Mouse (Mus musculus): ENCODE measurements at regions not wholly inside any gene's neighbourhood (a gene's known extent, or its start where the extent isn't known, plus 50 kb on each side); places are given as distances from the start of the nearest gene placed in this dataset.
A peak's percentile ranks its signal among the peaks of the same experiment; 100 is the strongest.

DNA sequence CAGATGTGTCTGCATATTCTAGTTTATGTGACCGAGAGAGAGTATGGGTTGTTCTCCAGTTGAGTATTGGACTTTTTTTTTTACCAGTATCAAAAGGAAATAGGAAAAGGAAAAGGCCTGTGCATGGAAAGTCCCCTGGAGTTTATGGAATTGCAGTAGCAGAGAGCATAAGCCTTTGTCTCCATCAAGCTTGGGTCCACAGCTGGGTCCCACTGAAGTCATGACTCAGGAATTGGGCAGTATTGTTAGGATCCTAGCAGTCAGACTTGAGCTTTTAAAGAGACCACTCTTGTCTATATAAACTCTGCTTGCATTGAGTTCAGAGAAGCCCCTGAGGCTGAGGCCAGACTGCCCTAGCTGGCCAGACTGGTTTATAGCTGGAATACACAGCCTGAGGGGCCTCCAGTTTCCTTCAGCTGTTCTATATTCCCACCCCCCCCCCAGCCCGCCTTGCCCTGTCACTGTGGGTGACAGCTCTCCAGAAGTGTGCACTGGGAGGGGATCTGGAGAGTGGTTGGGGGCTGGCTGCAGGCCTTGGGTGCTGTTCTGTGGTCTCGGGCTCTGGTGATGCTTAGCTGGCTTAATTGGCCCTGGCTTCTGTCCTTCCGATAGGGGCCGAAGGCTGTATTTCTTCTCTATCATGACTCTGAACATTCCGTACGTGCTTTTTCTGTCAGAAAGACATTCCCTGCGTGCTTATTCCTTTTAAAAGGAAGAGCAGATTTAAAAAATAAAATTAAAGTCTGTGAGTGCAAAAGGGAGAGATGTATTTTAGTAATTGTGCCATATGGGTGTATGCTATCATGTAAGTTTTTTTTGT is 1130.8 kb upstream of the A1bg start:
- TF ChIP-seq EP300 (IDR thresholded peaks at IDR 0.05; ENCODE audit: low read depth) (no peak), CTCF (IDR thresholded peaks at IDR 0.05; ENCODE audit: low read depth) (no peak)
- 85% methylated on average over 8 of the region's 8 CpGs for WGBS (ENCODE audit: insufficient replicate concordance)
- Histone ChIP-seq H3K9me3 (ENCODE audit: low read length) (no peaks in the 10 kb centered on the region), H3K4me3 (ENCODE audit: low read depth, low read length) (no peak overlapping the region), H3K27ac (ENCODE audit: low read depth) (peak overlapping the region; percentile 39; the same call in 1 of the 2 replicates), H3K9ac (replicated peaks) (no peak overlapping the region), H3K4me1 (ENCODE audit: insufficient read depth) (peaks cover 11% of the 10 kb centered on the region), H3K4me2 (ENCODE audit: low read depth, low read length) (no peak overlapping the region), H3K36me3 (replicated peaks; ENCODE audit: insufficient read depth, low read length) (no peaks in the 10 kb centered on the region), H3K27me3 (ENCODE audit: insufficient read depth, low read length) (no peaks in the 10 kb centered on the region)
- no peak for ATAC-seq
- DNase-seq = no peak

DNA sequence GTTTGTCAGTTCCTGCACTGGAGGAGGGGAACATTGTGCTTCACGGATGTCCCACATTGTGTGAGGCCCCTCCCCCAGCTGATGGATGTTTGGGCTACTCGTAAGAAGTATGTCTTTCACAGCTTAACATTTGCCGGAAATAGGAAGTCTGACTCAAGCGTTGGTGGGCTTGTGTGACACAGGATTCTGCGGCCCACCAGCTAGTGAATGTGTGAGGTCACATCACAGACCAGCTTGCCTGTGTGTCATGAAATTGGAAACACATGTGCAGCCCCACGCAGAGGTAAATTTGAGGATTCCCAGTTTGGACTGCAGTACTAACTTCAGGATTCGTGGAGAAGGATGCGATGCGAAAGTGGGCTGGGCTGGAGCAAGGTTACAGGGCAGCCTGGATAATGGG is 1126.6 kb upstream of the A1bg start:
- ATAC-seq = no peak
- H3K4me3 ChIP-seq (ENCODE audit: low read depth, low read length) = no peak overlapping the region
- no peak overlapping the region for H3K27ac ChIP-seq (ENCODE audit: low read depth)
- no peak for DNase-seq
- no peak overlapping the region for H3K9ac ChIP-seq (replicated peaks)
- no peak overlapping the region for H3K4me2 ChIP-seq (ENCODE audit: low read depth, low read length)
- TF ChIP-seq EP300 (IDR thresholded peaks at IDR 0.05; ENCODE audit: low read depth) (no peak), CTCF (IDR thresholded peaks at IDR 0.05; ENCODE audit: low read depth) (no peak)
- WGBS (ENCODE audit: insufficient replicate concordance) = 74% methylated on average over 9 of the region's 9 CpGs
- H3K36me3 ChIP-seq (replicated peaks; ENCODE audit: insufficient read depth, low read length) = no peaks in the 10 kb centered on the region
- no peaks in the 10 kb centered on the region for H3K27me3 ChIP-seq (ENCODE audit: insufficient read depth, low read length)
- no peaks in the 10 kb centered on the region for H3K9me3 ChIP-seq (ENCODE audit: low read length)
- peaks cover 9% of the 10 kb centered on the region; the same call in 1 of the 2 replicates for H3K4me1 ChIP-seq (ENCODE audit: insufficient read depth)

DNA sequence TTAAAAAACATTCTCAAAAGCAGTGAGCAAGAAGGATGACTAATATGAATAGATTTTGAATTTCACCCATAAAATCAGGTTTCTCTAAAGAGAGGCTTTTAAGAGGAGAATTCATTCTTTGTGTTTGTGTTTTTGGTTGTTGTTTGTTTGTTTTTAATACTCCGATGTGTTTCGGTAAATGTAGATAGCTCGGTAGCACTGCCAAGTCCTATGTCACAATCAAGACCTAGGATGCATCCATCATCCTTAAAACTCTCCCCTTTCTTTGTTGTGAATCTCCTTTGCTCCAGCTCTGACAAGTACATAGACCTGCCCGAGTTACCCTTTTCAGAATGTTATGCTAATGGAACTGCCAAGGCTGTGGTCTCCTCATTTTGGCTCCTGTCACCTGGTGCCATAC is 1126.2 kb upstream of the A1bg start:
- H3K4me1 ChIP-seq (ENCODE audit: insufficient read depth) = peaks cover 13% of the 10 kb centered on the region

DNA sequence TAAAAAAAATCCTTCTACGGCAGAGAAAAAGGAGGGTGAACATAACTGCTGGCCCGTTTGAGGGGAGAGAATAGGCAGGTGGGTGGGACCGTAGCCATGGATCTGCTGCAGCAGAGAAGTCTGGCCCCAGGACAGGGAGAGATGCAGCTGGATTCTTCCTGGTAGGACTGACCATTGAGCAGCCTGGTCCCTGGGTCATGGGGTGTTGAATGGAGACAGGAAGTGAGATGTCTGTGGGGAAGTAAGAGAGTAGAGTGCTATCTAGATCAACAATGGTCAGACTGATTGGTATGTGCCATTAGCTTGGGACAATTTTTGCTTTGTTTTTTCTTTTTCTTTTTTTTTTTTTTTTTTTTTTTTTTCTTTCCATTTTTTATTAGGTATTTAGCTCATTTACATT is 1123.5 kb upstream of the A1bg start:
- Histone ChIP-seq H3K9me3 (ENCODE audit: low read length) (no peaks in the 10 kb centered on the region), H3K4me3 (ENCODE audit: low read depth, low read length) (no peak overlapping the region), H3K27ac (ENCODE audit: low read depth) (no peak overlapping the region), H3K4me2 (ENCODE audit: low read depth, low read length) (no peak overlapping the region), H3K36me3 (replicated peaks; ENCODE audit: insufficient read depth, low read length) (no peaks in the 10 kb centered on the region), H3K27me3 (ENCODE audit: insufficient read depth, low read length) (no peaks in the 10 kb centered on the region), H3K4me1 (ENCODE audit: insufficient read depth) (peaks cover 24% of the 10 kb centered on the region), H3K9ac (replicated peaks) (no peak overlapping the region)
- no peak for TF ChIP-seq CTCF (IDR thresholded peaks at IDR 0.05; ENCODE audit: low read depth)
- TF ChIP-seq EP300 (IDR thresholded peaks at IDR 0.05; ENCODE audit: low read depth) = no peak
- 73% methylated on average over 3 of the region's 3 CpGs for WGBS (ENCODE audit: insufficient replicate concordance)
- ATAC-seq = no peak; the same call in 1 of the 2 replicates
- DNase-seq = no peak

More for the DNA sequence above, 1126.2 kb upstream of the A1bg start:
- WGBS (ENCODE audit: insufficient replicate concordance) = 80% methylated on average over 4 of the region's 4 CpGs
- no peak overlapping the region for H3K27ac ChIP-seq (ENCODE audit: low read depth)
- H3K27me3 ChIP-seq (ENCODE audit: insufficient read depth, low read length) = no peaks in the 10 kb centered on the region
- no peak overlapping the region for H3K4me2 ChIP-seq (ENCODE audit: low read depth, low read length)
- H3K9ac ChIP-seq (replicated peaks) = no peak overlapping the region
- no peak overlapping the region for H3K4me3 ChIP-seq (ENCODE audit: low read depth, low read length)
- no peaks in the 10 kb centered on the region for H3K36me3 ChIP-seq (replicated peaks; ENCODE audit: insufficient read depth, low read length)
- H3K9me3 ChIP-seq (ENCODE audit: low read length) = no peaks in the 10 kb centered on the region
- ATAC-seq (no peak), DNase-seq (no peak)
- TF ChIP-seq EP300 (IDR thresholded peaks at IDR 0.05; ENCODE audit: low read depth) (no peak), CTCF (IDR thresholded peaks at IDR 0.05; ENCODE audit: low read depth) (no peak)

DNA sequence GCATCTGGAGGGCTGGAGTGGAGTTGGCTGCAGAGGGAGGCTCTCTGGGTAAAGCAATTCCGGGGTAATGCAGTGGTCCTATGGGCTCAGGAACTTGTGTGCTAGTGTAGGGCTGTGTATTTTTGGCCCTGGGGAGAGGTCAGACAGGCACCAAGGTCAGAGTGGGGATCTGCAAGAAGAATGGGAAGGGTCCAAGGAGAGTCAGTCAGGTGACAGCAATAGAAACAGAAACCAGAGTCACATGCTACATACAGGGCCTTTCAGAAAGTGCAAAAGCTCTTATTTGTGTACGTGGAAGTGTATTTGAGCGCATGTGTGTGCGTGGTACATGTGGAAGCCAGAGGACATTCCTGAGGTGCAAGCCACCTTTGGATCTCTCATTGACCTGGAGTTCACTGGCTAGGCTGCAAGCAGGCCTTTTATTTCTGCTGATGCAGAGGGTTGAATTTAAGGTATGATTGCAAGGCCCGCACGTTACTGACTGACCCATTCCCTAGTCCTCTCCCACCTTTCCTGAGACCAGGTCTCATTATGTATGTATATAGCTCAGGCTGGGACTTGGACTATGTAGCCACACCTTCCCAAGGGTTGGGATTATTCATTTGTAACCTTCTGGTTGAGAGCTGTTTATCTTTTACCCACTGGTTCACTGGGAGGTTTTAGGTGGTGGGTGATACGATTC is 1122.0 kb upstream of the A1bg start:
- Histone ChIP-seq H3K9ac (replicated peaks) (no peak overlapping the region), H3K9me3 (ENCODE audit: low read length) (no peaks in the 10 kb centered on the region), H3K4me3 (ENCODE audit: low read depth, low read length) (no peak overlapping the region), H3K36me3 (replicated peaks; ENCODE audit: insufficient read depth, low read length) (no peaks in the 10 kb centered on the region), H3K27ac (ENCODE audit: low read depth) (peak overlapping the region; percentile 11; the same call in 1 of the 2 replicates), H3K4me2 (ENCODE audit: low read depth, low read length) (no peak overlapping the region), H3K4me1 (ENCODE audit: insufficient read depth) (peaks cover 26% of the 10 kb centered on the region), H3K27me3 (ENCODE audit: insufficient read depth, low read length) (no peaks in the 10 kb centered on the region)
- TF ChIP-seq CTCF (IDR thresholded peaks at IDR 0.05; ENCODE audit: low read depth) (no peak), EP300 (IDR thresholded peaks at IDR 0.05; ENCODE audit: low read depth) (no peak)
- 0 out of 2 replicates have a peak, but pooled peaks have one; percentile 15 for ATAC-seq
- no peak for DNase-seq
- 74% methylated on average over 7 of the region's 7 CpGs for WGBS (ENCODE audit: insufficient replicate concordance)

DNA sequence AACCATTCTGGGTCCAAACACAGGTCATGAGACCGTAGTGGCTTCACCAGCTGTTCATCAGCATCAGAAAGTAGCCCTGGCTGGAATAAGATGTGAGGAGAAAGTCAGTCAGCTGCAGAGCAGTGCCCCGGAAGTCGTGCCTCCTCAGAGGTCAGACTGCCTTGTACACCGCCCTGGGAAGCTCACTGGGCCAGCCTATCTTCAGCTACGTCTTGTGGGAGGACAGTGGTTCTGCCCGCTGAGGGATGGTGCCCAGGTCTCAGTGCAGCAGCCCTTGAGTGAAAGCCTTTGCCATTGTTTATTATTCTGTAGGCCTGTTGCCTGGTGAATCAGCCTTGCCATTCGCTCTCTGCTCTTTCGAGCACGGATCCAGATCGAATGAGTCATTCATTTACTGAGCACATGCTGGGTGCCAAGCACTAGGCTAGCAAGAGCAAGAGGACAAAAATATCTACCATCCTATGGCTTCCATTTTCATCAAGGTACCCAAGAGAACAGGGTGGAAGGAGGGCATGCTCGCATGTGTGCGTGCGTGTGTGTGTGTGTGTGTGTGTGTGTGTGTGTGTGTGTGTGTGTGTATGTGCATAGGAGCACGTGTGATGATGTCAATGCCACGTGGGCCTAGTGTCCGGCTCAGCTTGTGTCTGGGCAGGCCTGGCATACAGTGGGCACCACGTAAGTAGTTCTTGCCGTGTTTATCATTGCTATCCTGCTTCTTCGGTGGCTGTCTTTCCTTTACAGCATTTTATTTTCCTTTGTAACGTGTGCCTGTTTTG is 1121.0 kb upstream of the A1bg start:
- peaks cover 35% of the 10 kb centered on the region for H3K4me1 ChIP-seq (ENCODE audit: insufficient read depth)

More for the DNA sequence above, 1121.0 kb upstream of the A1bg start:
- Histone ChIP-seq H3K27ac (ENCODE audit: low read depth) (peak overlapping the region; percentile 56; the same call in 1 of the 2 replicates), H3K9ac (replicated peaks) (no peak overlapping the region), H3K4me3 (ENCODE audit: low read depth, low read length) (no peak overlapping the region), H3K9me3 (ENCODE audit: low read length) (no peaks in the 10 kb centered on the region), H3K27me3 (ENCODE audit: insufficient read depth, low read length) (no peaks in the 10 kb centered on the region), H3K36me3 (replicated peaks; ENCODE audit: insufficient read depth, low read length) (no peaks in the 10 kb centered on the region), H3K4me2 (ENCODE audit: low read depth, low read length) (no peak overlapping the region)
- no peak for TF ChIP-seq EP300 (IDR thresholded peaks at IDR 0.05; ENCODE audit: low read depth)
- TF ChIP-seq CTCF (IDR thresholded peaks at IDR 0.05; ENCODE audit: low read depth) = no peak
- ATAC-seq (peak; percentile 28), DNase-seq (no peak)
- WGBS (ENCODE audit: insufficient replicate concordance) = 83% methylated on average over 20 of the region's 20 CpGs
